Mouse (Mus musculus): ENCODE measurements at regions not wholly inside any gene's neighbourhood (a gene's known extent, or its start where the extent isn't known, plus 50 kb on each side); places are given as distances from the start of the nearest gene placed in this dataset.

DNA sequence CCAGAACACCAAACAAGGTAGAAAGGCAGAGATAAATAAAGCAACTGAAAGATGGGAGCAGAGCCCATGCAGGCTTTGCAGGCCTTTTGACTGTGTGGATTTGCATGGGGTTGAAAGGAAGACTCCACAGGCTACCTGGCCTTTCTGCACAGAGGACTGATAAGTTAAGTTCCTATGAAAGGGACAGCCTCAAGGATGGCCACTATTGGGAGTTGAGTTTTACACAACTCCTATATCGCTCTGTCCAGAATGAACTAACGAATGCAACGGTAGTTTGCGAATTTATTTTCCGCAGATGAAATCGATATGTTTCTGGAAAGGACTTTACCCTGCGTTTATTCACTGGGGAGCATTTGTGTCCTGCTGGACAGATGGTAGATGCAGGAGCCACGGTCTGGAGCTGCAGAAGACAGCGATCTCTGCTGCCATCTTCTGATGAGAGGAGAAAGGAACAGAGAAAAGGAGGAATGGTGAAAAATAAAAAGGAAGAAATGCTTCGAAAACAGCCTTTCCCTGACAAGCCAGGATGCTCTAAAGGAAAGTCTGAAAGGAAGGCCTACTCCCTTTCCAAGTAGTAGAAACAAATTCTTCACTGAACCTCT lies 285.2 kb downstream of the Galc start:
- no peak for ATAC-seq (ENCODE audit: extremely low read depth, insufficient number of reproducible peaks, low FRiP score, low TSS enrichment)
- Histone ChIP-seq H3K27me3 (replicated peaks) (no peaks in the 10 kb centered on the region), H3K4me1 (no peaks in the 10 kb centered on the region), H3K36me3 (no peaks in the 10 kb centered on the region), H3K4me2 (no peak overlapping the region), H3K9ac (no peak overlapping the region), H3K9me3 (no peaks in the 10 kb centered on the region), H3K4me3 (no peak overlapping the region), H3K27ac (replicated peaks) (no peak overlapping the region)
- WGBS = 57% methylated on average over 10 of the region's 10 CpGs

- Histone ChIP-seq H3K4me1 (peaks cover 14% of the 10 kb centered on the region; the same call in 1 of the 2 replicates), H3K27me3 (replicated peaks) (no peaks in the 10 kb centered on the region), H3K36me3 (no peaks in the 10 kb centered on the region), H3K9ac (no peak overlapping the region), H3K4me3 (no peak overlapping the region), H3K4me2 (no peak overlapping the region), H3K9me3 (no peaks in the 10 kb centered on the region), H3K27ac (replicated peaks) (no peak overlapping the region)
- 44% methylated on average over 4 of the region's 4 CpGs for WGBS
- ATAC-seq (ENCODE audit: extremely low read depth, insufficient number of reproducible peaks, low FRiP score, low TSS enrichment) = no peak
These were observed 302.1 kb downstream of the Galc start for GRCm38 (mm10) chr12:97957201-97957600.

DNA sequence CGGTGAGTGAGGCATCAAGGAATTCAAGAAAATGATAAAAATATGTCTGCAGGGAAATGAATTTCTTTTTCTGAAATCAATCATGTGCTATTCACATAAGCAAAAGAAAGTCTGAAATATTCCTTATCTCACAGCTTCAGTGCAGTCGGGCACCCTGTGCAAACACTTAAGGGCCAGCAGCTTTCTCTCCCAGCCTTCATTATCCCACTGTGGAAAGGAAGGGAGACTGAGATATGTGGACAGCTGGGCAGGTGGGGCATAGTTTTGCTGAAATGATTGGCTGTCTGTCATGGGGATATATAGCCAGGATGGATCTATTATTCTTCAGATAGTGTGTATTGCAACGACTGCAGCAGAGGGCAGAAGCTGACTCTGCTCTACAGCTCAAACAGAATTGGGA lies 305.9 kb downstream of the Galc start:
- WGBS = 52% methylated on average over 3 of the region's 3 CpGs
- no peaks in the 10 kb centered on the region for H3K9me3 ChIP-seq
- H3K9ac ChIP-seq = no peak overlapping the region
- H3K4me2 ChIP-seq = no peak overlapping the region
- H3K4me1 ChIP-seq = peaks cover 14% of the 10 kb centered on the region; the same call in 1 of the 2 replicates
- H3K36me3 ChIP-seq = no peaks in the 10 kb centered on the region
- H3K27me3 ChIP-seq (replicated peaks) = no peaks in the 10 kb centered on the region
- H3K27ac ChIP-seq (replicated peaks) = no peak overlapping the region
- ATAC-seq (ENCODE audit: extremely low read depth, insufficient number of reproducible peaks, low FRiP score, low TSS enrichment) = no peak
- H3K4me3 ChIP-seq = no peak overlapping the region

GRCm38 (mm10) chr12:97952204-97952603 lies 307.1 kb downstream of the Galc start:
- Histone ChIP-seq H3K9ac (no peak overlapping the region), H3K27me3 (replicated peaks) (no peaks in the 10 kb centered on the region), H3K4me3 (no peak overlapping the region), H3K4me2 (no peak overlapping the region), H3K36me3 (no peaks in the 10 kb centered on the region), H3K4me1 (peaks cover 14% of the 10 kb centered on the region; the same call in 1 of the 2 replicates), H3K27ac (replicated peaks) (no peak overlapping the region), H3K9me3 (no peaks in the 10 kb centered on the region)
- ATAC-seq (ENCODE audit: extremely low read depth, insufficient number of reproducible peaks, low FRiP score, low TSS enrichment) = no peak
- 69% methylated on average over 8 of the region's 8 CpGs for WGBS

- Histone ChIP-seq H3K4me1 (0 out of 2 replicates have a peak, but pooled peaks cover 4% of the 10 kb centered on the region), H3K4me2 (no peak overlapping the region), H3K27ac (replicated peaks) (no peak overlapping the region), H3K4me3 (no peak overlapping the region), H3K36me3 (no peaks in the 10 kb centered on the region), H3K27me3 (replicated peaks) (no peaks in the 10 kb centered on the region), H3K9ac (no peak overlapping the region), H3K9me3 (peaks cover 6% of the 10 kb centered on the region; the same call in 1 of the 2 replicates)
- 67% methylated on average over 3 of the region's 3 CpGs for WGBS
- ATAC-seq (ENCODE audit: extremely low read depth, insufficient number of reproducible peaks, low FRiP score, low TSS enrichment) = no peak
These were observed 309.2 kb downstream of the Galc start for GRCm38 (mm10) chr12:97950072-97950471.

GRCm38 (mm10) chr12:97947421-97947820 lies 311.8 kb downstream of the Galc start:
- H3K27ac ChIP-seq (replicated peaks) = no peak overlapping the region
- no peak for ATAC-seq (ENCODE audit: extremely low read depth, insufficient number of reproducible peaks, low FRiP score, low TSS enrichment)
- no peak overlapping the region for H3K9ac ChIP-seq
- 68% methylated on average over 8 of the region's 8 CpGs for WGBS
- no peak overlapping the region for H3K4me3 ChIP-seq
- no peaks in the 10 kb centered on the region for H3K27me3 ChIP-seq (replicated peaks)
- no peaks in the 10 kb centered on the region for H3K36me3 ChIP-seq
- H3K4me2 ChIP-seq = no peak overlapping the region
- no peaks in the 10 kb centered on the region for H3K4me1 ChIP-seq
- H3K9me3 ChIP-seq = peaks cover 15% of the 10 kb centered on the region; the same call in 1 of the 2 replicates

DNA sequence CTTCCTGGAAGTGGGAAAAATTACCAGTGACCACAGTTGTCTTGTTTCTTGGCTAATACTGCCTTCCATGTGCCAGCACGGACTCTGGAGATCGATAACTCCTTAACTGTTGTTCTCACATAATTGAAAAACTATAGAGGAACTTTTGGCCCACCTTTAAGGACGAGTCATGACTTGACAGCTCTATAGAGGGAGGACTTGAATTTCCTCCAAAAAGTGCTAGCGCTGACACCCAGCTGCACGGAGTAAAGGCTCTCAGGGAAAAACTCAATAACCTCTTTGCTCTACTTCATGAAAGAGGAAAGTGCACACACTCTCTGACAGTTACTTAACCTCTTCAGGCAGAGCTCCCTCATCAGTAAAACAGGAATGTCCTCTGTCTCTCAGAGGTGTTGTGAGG lies 320.9 kb downstream of the Galc start:
- Histone ChIP-seq H3K4me3 (no peak overlapping the region), H3K27ac (replicated peaks) (peak overlapping the region; percentile 50), H3K27me3 (replicated peaks) (no peaks in the 10 kb centered on the region), H3K4me1 (peaks cover 14% of the 10 kb centered on the region; the same call in 1 of the 2 replicates), H3K9ac (no peak overlapping the region), H3K4me2 (no peak overlapping the region), H3K36me3 (no peaks in the 10 kb centered on the region), H3K9me3 (no peaks in the 10 kb centered on the region)
- ATAC-seq (ENCODE audit: extremely low read depth, insufficient number of reproducible peaks, low FRiP score, low TSS enrichment) = no peak
- 55% methylated on average over 5 of the region's 5 CpGs for WGBS

GRCm38 (mm10) chr12:97929877-97930276 lies 329.4 kb downstream of the Galc start:
- Histone ChIP-seq H3K27me3 (replicated peaks) (no peaks in the 10 kb centered on the region), H3K9ac (no peak overlapping the region), H3K9me3 (no peaks in the 10 kb centered on the region), H3K36me3 (no peaks in the 10 kb centered on the region), H3K4me3 (no peak overlapping the region), H3K27ac (replicated peaks) (no peak overlapping the region), H3K4me2 (no peak overlapping the region), H3K4me1 (no peaks in the 10 kb centered on the region)
- WGBS = 78% methylated on average over 5 of the region's 5 CpGs
- no peak for ATAC-seq (ENCODE audit: extremely low read depth, insufficient number of reproducible peaks, low FRiP score, low TSS enrichment)

DNA sequence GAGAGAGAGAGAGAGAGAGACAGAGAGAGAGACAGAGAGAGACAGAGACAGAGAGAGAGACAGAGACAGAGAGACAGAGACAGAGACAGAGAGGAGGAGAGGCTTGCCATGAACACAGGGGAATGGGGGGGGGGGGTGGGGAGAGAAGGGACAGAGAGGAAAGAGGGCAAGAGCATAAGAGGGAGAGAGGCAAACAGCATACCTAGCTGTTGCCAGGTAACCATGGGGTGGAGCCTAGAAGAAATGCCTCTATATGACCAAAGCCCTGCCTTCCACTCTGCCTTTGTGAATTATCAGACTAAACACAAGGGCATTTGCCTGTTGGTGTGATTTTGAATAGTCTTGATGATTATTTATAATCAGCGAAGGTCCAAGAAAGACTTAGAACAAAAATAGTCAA lies 332.2 kb downstream of the Galc start:
- Histone ChIP-seq H3K4me1 (no peaks in the 10 kb centered on the region), H3K9ac (no peak overlapping the region), H3K36me3 (no peaks in the 10 kb centered on the region), H3K4me2 (no peak overlapping the region), H3K27me3 (replicated peaks) (no peaks in the 10 kb centered on the region), H3K27ac (replicated peaks) (no peak overlapping the region), H3K9me3 (no peaks in the 10 kb centered on the region), H3K4me3 (no peak overlapping the region)
- 84% methylated on average over 1 of the region's 1 CpGs for WGBS
- no peak for ATAC-seq (ENCODE audit: extremely low read depth, insufficient number of reproducible peaks, low FRiP score, low TSS enrichment)

DNA sequence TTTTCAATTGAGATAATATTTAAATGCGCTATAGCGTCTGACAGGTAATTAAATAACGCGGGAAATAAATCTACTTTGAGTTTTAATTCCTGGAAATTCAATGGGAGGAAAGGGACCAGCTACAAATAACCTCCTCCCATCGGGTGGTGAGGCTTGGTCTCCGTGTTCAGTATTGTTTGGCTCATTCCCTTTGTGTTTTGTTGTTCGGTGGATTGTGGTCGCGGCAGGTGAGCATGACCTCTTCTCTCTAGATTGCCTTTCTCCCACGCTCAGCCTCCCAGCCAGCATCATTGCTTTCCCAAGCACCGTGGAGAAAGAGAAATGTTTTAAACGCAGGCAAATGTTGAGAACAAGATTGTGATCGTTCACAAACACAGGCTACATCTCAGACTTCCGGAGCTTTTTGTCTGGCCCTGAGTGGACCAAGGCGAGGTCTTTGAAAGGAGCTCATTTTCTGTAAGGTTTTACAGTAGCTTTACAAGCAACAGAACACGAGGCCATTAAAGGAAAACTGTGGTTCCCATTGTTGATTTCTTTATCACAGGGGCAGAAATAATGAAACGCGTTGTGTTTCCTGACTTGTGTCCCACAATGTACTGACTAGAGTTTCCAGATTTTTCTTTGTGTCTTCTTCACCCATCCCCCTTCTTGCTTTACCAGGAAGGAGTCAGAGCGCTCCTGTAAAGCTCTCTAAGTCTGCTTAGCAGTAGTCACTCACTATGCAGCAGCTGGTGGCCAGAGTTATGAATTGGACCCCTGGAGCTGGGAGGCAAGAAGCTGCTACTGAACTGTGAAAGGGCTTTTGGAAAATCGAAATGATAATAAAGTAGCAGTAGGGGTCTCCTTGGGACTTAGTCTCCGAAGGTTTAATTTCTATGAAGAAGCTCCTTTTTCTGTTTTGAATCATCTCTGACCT lies 337.7 kb downstream of the Galc start:
- ATAC-seq (ENCODE audit: extremely low read depth, insufficient number of reproducible peaks, low FRiP score, low TSS enrichment) = no peak
- H3K36me3 ChIP-seq = no peaks in the 10 kb centered on the region

GRCm38 (mm10) chr12:97918416-97918815 lies 340.8 kb downstream of the Galc start:
- Histone ChIP-seq H3K27ac (replicated peaks) (no peak overlapping the region), H3K27me3 (replicated peaks) (no peaks in the 10 kb centered on the region), H3K36me3 (no peaks in the 10 kb centered on the region), H3K4me2 (no peak overlapping the region), H3K4me1 (no peaks in the 10 kb centered on the region), H3K9ac (no peak overlapping the region), H3K9me3 (no peaks in the 10 kb centered on the region), H3K4me3 (no peak overlapping the region)
- ATAC-seq (ENCODE audit: extremely low read depth, insufficient number of reproducible peaks, low FRiP score, low TSS enrichment) = no peak
- 82% methylated on average over 3 of the region's 3 CpGs for WGBS

More for the DNA sequence above, 337.7 kb downstream of the Galc start:
- no peak overlapping the region for H3K4me3 ChIP-seq
- no peaks in the 10 kb centered on the region for H3K9me3 ChIP-seq
- 68% methylated on average over 21 of the region's 21 CpGs for WGBS
- no peaks in the 10 kb centered on the region for H3K4me1 ChIP-seq
- H3K9ac ChIP-seq = no peak overlapping the region
- no peak overlapping the region for H3K27ac ChIP-seq (replicated peaks)
- H3K4me2 ChIP-seq = no peak overlapping the region
- no peaks in the 10 kb centered on the region for H3K27me3 ChIP-seq (replicated peaks)

Data from heart, embryonic 13.5 days (tissue).